Mouse (Mus musculus) forelimb bud, embryonic 11.5 days (tissue): Measurements from ENCODE around the gene 4931428L18Rik.
A peak's percentile ranks its signal among the peaks of the same experiment; 100 is the strongest.
"Not testable (repeated sequence)": the region's sequence is repeated elsewhere in the genome, so short reads cannot be mapped to it uniquely, and the experiment has no call there.

ENCODE experiments used
- DNase-seq: peaks from one replicate; pipeline ENCODE4 v3.0.0-alpha.2; 2012; ENCODE audit warnings: low read depth, low spot score

The 4931428L18Rik gene

GRCm38 (mm10) chr1:31058861-31059351 is 163.6 kb downstream of the 4931428L18Rik start:
- no peak for DNase-seq

DNA sequence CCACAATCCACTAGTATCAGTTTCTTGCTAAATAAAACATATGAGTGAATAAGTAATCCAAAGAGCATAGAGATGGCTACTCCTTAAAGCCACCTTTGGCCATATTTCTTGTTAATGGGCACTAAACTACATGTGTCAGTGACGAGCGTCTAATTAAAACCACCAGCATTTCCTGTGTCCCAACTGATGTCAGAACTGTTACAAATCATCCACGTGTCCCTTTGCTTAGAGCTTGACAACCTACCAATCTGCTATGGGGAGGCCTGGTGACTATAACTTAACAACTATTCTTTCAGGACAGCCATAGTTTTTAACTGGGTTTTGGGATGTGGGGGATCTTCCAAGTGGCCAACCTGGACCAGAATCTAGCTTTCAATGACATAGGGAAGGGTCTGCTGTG is 164.3 kb downstream of the 4931428L18Rik start:
- no peak for DNase-seq

- no peak for DNase-seq
Observed at GRCm38 (mm10) chr1:31051370-31051921, 171.0 kb downstream of the 4931428L18Rik start.

DNA sequence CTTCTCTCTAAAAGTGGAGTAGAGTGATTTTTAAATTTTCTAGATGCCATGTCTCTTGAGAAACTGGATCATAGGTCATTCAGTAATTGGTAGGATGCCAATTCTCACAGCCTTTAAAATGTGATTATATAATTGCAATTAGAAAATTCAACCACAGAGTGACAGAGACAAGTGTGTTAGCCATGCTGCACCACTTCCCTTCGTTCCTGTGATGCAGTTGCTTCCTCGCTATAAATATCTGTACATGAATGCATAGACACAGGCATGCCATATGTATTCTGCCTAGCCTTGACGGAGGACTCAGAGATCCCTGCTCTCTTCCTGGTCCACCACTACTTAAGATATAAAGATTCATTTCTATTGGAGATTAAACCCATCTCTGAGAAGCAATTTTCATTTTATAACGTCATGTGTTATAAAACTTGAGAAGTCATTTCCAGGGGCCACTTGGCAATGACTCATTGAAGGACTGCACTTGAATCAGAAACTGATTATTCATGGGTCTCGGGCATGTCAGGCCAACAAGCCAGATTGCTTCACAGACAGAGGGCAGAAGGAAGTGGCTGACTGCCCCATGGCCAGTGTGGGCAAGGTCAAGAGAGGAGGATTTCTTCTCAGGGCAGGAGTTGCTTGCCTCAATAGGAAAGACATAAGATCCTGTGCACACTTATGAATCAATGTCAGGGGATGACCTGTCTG is 172.4 kb downstream of the 4931428L18Rik start:
- no peak for DNase-seq

DNA sequence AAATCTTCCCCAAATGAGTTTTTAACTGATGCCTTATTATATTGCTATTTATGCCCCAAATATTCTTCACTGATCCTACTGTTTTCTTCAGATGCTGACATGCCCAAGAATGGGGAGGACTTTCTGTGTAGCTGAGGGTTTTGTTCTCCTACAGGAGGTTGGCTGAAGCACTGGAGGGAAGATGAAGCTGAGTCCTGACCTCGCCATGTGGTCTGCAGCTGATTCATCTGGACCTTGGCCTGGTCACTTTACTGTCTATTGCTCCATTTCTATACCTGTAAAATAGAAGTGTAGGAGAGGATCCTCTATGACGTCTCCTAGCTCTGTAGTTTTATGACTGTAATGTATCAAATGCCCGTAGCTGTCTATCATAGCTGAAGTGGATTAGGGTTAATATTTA is 179.3 kb downstream of the 4931428L18Rik start:
- DNase-seq = no peak

DNA sequence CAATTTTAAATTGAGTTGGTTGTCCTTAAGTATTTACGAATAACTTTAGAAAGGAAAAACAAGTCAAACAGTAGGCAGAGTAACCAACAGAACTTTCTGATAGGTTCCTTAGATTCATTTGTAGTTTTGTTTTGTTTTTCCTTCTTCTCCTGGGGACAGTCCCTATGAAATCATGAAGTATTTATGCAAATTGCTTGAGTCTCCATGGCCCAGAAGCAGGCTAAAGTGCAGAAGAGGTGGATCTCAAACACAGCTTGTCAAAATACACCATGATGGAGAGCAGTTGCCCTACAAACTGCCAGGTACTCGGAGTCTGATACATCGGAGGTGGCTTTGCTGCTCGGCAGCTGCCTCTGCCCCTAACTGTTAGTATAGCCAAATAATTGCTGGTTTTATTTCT is 179.7 kb downstream of the 4931428L18Rik start:
- DNase-seq = no peak

DNA sequence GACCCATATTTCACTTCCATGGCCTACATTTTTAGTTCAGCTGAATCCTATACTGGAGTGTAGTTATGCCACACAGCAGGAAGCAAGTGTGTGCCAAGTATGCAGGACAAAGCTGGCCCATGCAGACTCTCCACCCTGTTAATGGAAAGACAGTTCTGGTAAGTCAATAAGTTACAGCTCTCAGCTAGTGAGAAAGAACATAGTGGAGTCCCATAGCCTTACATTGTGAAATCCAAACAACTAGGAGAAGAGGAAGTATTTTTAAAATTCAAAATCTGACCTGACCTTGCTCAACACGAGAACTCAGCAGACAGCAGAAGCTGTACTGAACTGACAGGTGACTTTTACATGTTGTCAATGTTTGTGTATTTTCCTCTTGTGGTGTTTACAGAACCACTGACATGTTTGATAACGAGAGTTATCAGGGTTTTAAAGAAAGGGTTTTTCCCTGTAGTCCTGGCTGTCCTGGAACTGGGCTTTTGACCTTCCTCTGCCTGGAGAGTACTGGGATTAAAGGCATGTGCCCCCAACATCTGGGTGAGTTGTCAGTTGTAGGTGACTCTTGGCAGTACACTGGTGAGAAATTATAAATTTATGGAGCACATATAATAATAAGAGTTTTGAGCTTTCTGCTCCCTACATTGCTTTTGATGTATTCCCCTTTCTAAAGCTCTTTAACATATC is 188.5 kb downstream of the 4931428L18Rik start:
- no peak for DNase-seq

- no peak for DNase-seq
Observed at GRCm38 (mm10) chr1:31032351-31032750, 190.1 kb downstream of the 4931428L18Rik start.

GRCm38 (mm10) chr1:31023173-31023572 is 199.3 kb downstream of the 4931428L18Rik start:
- DNase-seq = no peak

- DNase-seq = no peak
Observed at GRCm38 (mm10) chr1:31019283-31019682, 203.2 kb downstream of the 4931428L18Rik start.

DNA sequence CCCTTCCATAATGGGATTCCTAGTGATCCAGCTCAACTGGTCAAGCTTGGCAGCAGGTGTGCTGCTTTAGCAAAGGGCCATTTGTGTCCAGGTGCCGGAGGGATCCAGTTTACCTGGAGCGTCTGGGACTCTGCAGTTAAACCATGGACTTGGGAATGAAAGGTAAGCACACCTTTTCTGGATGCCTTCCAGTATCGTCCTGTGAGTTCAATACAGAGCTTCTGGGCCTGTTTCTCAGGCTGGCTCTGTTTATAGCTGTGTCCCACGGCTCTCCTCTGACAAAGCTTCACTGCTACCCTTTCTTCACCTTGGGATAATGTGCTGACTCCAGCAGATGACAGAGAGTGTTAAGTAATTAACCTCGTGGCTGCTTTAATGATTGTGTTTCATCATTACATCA is 205.1 kb downstream of the 4931428L18Rik start:
- no peak for DNase-seq

DNA sequence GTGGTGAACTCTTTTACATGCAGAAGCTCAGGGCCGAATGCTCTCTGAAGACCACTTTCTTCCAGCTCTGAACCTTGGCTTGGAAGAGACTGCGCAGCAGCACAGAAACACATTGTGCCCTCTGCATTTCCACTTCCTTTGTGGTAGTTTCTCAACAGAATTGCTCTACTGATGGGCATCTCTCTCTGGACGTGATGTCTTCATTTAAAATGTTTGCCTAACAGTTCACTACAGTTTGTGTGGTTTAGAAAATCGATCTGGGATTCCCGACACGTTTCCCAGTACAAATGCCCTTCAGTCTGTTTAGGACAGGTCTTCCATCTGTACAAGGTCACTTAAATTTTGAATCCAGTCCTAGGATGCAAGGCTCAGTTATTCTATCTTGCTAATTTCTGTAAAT is 206.4 kb downstream of the 4931428L18Rik start:
- DNase-seq = no peak

DNA sequence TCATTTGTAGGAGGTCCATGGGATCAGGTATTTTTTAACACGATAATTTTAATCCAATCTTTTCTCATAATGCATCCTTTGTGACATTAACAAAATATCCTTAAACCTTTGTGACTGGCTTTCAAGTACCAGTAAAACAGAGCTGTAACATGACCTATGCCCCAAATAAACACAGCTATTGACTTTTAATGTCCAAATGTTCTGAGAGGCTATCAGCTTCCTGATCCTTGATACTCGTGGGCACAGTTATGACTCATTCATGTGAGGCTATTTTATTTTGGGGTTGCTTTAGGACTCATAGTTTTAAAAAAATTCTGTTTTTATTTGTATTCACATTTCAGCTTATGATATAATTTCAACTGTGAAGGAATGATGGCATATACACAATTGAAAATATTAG is 207.2 kb downstream of the 4931428L18Rik start:
- no peak for DNase-seq

GRCm38 (mm10) chr1:30977868-30978267 is 244.6 kb downstream of the 4931428L18Rik start, which contains the start of gene AC153137.1:
Gene AC153137.1, minus strand, starts transcription at chr1:30977968.
- not testable (repeated sequence) for DNase-seq

- not testable (repeated sequence) for DNase-seq
Observed at GRCm38 (mm10) chr1:30977239-30977638, 245.2 kb downstream of the 4931428L18Rik start.

- no peak for DNase-seq
Observed at GRCm38 (mm10) chr1:30951795-30952194, 270.7 kb downstream of the 4931428L18Rik start.

GRCm38 (mm10) chr1:30950456-30950835 is 272.0 kb downstream of the 4931428L18Rik start:
- DNase-seq = no peak

- DNase-seq = peak; percentile 96
Observed at GRCm38 (mm10) chr1:30949710-30950455, 272.6 kb downstream of the 4931428L18Rik start.

DNA sequence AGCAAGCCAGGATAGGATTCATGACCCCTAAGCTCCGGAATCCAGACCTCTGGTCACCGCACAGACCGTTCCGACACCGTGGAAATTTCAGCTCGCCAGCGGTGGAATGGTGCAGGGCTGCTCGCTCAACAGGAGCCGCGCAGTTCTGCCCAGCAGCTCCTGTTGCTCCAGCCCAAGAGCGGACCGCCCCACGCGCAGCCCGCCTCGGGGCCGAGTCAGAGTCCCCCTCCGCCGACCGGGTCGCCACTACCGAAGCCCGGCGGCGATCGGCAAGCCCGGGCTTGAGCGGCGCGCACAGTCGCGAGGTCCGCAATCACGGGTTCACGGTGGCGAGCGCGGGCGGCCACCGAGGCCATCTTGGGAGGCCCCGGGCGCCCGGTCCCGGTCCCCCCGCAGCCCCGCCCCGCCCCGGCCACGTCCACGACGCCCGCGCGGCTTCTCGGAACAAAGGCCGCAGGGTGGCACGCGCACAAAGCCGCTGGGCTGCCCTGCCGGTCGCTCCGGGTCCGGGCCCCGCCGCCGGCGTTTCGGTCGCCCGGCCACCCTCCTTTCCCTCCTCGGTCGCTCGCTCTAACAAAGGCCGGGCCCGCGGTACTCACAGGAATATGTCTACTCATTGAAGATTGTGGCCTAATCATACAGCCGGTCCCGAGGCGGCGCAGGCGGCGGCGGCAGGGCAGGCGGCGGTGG is 273.4 kb downstream of the 4931428L18Rik start:
- peak; percentile 44 for DNase-seq

GRCm38 (mm10) chr1:30948361-30948949 is 274.0 kb downstream of the 4931428L18Rik start:
- DNase-seq = peak; percentile 60
